Mouse (Mus musculus) hindbrain, embryonic 13.5 days (tissue): ENCODE measurements around the gene Mfap1a. TPM values are rescaled to one million over a fixed set of nuclear protein-coding genes. Genes with fewer than 3 reads are reported as not detected.
"Not testable (repeated sequence)": the region's sequence is repeated elsewhere in the genome, so short reads cannot be mapped to it uniquely, and the experiment has no call there.

Source experiments
- ATAC-seq: fragments of 200-750 bp; cut with Nextera tagmentation; 2 replicates; pipeline ENCODE4 v1.8.0; 2017; ENCODE audit warnings: moderate TSS enrichment; ENCODE audit not compliant: low FRiP score
- H3K27ac ChIP-seq: fragments of 300-500 bp; sonication (generic); 2 replicates; pipeline ENCODE4 v1.5.1; 2015; ENCODE audit warnings: inconsistent platforms, mild to moderate bottlenecking, moderate library complexity
- H3K27me3 ChIP-seq: fragments of 300-500 bp; sonication (generic); 2 replicates; pipeline ENCODE4 v1.6.1; 2015; ENCODE audit warnings: mild to moderate bottlenecking, inconsistent platforms
- H3K36me3 ChIP-seq: fragments of 300-500 bp; sonication (generic); 2 replicates; pipeline ENCODE4 v1.6.1; 2015; ENCODE audit warnings: mild to moderate bottlenecking, inconsistent platforms
- H3K4me1 ChIP-seq: fragments of 300-500 bp; sonication (generic); replicated peaks from 2 replicates; pipeline ENCODE4 v1.6.1; 2015; ENCODE audit warnings: inconsistent platforms
- H3K4me2 ChIP-seq: fragments of 300-500 bp; sonication (generic); 2 replicates; pipeline ENCODE4 v1.6.1; 2015; ENCODE audit warnings: inconsistent platforms, mild to moderate bottlenecking, moderate library complexity
- H3K4me3 ChIP-seq: fragments of 300-500 bp; sonication (generic); 2 replicates; pipeline ENCODE4 v1.5.1; 2015; ENCODE audit warnings: mild to moderate bottlenecking, inconsistent platforms
- H3K9ac ChIP-seq: fragments of 300-500 bp; sonication (generic); 2 replicates; pipeline ENCODE4 v1.6.1; 2015; ENCODE audit warnings: mild to moderate bottlenecking, inconsistent platforms
- H3K9me3 ChIP-seq: fragments of 300-500 bp; sonication (generic); 2 replicates; pipeline ENCODE4 v1.6.1; 2016; ENCODE audit warnings: inconsistent platforms
- WGBS: fragments of 180-500 bp; shearing (Covaris S2); methylation state at CpG from one replicate; pipeline ENCODE4 v1.1.7; 2015; 5-methylcytosine and 5-hydroxymethylcytosine counted together
- polyA plus RNA-seq: library from polyadenylated mRNA; unstranded; fragments of >200 nt; fragmentation: Nextera tagmentation; extraction: Ambion mirVana; gene quantifications from 2 replicates; pipeline ENCODE4 v1.2.1, GENCODE M21; 2015

The Mfap1a gene
- polyA plus RNA-seq = 34.8 and 36.4 TPM in 2 replicates

DNA sequence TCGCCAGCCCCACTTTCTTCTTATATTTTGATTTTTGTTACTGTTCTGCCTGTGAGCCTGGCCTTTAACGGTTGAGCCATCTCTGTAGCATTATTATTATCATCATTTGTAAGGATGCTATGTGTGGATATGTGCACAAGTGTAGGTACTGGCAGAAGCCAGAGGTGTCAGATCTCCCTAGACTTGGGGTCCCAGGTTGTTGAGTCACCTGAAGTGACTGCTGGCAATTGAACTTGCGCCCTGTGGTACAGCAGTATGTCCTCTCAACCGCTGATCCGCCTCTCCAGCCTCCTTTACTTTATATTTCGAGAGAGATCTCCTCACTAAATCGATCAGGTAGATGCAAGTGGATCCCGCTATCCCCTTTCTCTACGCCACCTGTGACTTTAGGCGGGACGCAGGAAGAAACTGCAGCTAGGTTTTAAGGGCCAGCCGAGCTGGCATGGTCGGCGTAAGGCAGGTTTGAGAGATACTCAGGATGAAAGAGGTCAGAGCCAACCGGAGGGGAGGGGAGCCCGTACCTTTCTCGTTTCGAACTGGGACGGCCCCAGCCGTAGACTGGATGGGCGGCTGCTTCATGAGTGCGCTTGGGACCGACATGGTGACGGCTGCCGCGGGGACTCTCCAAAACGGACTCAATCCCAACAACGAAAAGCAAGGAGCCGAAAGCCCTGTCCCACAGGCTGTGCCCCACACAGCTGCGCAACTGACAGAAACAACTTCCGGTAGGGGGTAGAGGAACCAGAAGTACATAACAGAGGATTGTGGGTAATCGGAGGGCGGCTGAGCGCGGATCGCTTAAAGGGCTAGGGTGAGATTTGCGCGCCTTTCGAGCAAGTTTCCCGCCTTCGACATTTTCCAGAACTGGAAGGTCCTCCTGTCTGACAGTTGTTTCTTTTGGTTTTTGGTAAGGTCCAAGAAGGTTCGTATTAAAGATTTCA is at the start of gene Mfap1a, which contains the start of gene Wdr76:
Gene Mfap1a (minus strand): TSS at position 724 of the 941 bp plus-strand sequence.
Gene Wdr76 (plus strand): TSS at position 782 of the 941 bp plus-strand sequence.
- Histone ChIP-seq H3K9ac (peak within 1 kb of the TSS; percentile 74), H3K36me3 (peaks cover 15% of the 10 kb centered on the region), H3K4me2 (peak within 1 kb of the TSS; percentile 84), H3K4me3 (peak within 1 kb of the TSS; percentile 62), H3K4me1 (peaks cover 29% of the 10 kb centered on the region), H3K27ac (peak within 1 kb of the TSS; percentile 77)
- 5% methylated on average over 42 of the region's 42 CpGs for WGBS
- H3K27me3 ChIP-seq, H3K9me3 ChIP-seq: not testable (repeated sequence)
- ATAC-seq = peak; percentile 93

DNA sequence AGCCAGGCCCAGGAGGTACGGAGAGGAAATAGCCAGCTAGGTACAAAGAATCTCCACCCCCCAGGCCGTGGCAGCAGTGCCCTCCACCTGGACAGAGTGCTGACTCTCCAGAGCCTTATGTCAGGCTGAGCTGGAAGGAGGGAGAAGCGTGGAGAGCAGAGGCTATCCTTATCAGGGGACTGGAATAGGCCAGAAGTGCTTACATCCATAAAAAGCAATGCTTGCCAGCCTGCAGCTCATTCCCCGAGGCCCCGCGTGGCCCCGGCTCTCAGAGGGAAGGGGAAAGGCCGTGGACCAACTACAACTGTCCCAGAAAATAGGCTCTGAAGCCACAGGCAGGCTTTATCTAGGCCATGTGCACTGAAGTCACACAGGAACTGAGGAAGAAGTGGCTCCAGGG is 44.8 kb upstream of the Mfap1a start:
- ATAC-seq = no peak
- Histone ChIP-seq H3K27ac (no peak overlapping the region), H3K4me1 (no peaks in the 10 kb centered on the region), H3K9ac (no peak overlapping the region), H3K27me3 (no peaks in the 10 kb centered on the region), H3K36me3 (peaks cover 82% of the 10 kb centered on the region), H3K4me2 (no peak overlapping the region), H3K9me3 (no peaks in the 10 kb centered on the region), H3K4me3 (no peak overlapping the region)
- WGBS = 90% methylated on average over 8 of the region's 8 CpGs

DNA sequence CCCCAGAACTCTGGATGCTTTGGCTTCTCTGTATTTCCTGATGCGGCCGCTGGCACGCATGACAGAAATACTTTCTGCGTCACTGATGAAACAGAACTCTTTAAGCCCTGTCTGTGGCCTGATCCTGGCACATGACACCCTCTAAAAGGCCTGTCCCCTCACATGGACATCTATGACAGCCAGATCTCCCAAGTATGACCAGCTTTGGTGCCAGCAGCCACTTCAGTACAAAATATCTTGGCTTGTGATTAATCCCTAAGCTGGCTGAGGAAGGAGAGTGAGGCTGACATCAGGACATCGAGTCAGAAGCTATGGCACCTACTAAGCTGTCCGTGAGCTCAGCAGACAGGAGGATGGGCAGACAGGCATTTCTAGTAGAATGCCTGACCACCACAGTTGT is 43.2 kb upstream of the Mfap1a start:
- Histone ChIP-seq H3K9ac (no peak overlapping the region), H3K4me2 (no peak overlapping the region), H3K4me1 (no peaks in the 10 kb centered on the region), H3K36me3 (peaks cover 80% of the 10 kb centered on the region), H3K27me3 (no peaks in the 10 kb centered on the region), H3K4me3 (no peak overlapping the region), H3K9me3 (no peaks in the 10 kb centered on the region), H3K27ac (no peak overlapping the region)
- no peak for ATAC-seq
- 92% methylated on average over 6 of the region's 6 CpGs for WGBS

DNA sequence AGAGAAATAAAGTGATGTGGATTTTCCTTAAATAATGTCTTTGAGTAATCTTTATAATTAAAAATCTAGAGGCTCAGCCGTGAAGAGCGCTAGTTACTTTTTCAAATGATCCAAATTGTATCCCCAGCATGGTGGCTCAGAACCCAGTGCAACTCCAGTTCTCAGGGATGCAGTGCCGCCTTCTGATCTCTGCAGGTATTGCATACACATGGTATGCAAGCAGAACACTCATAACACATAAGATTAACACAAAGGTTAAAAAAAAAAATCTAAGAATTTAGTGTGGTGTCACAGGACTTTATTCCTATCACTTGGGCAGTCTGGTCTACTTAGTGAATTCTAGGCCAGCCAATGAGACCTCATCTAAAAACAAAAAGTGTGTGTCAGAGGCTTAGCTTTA is 38.4 kb upstream of the Mfap1a start:
- no peak for ATAC-seq
- 97% methylated on average over 3 of the region's 3 CpGs for WGBS
- H3K9ac ChIP-seq = no peak overlapping the region
- no peak overlapping the region for H3K27ac ChIP-seq
- no peak overlapping the region for H3K4me2 ChIP-seq
- no peaks in the 10 kb centered on the region for H3K27me3 ChIP-seq
- peaks cover 69% of the 10 kb centered on the region for H3K36me3 ChIP-seq
- no peaks in the 10 kb centered on the region for H3K9me3 ChIP-seq
- H3K4me3 ChIP-seq = no peak overlapping the region
- no peaks in the 10 kb centered on the region for H3K4me1 ChIP-seq

DNA sequence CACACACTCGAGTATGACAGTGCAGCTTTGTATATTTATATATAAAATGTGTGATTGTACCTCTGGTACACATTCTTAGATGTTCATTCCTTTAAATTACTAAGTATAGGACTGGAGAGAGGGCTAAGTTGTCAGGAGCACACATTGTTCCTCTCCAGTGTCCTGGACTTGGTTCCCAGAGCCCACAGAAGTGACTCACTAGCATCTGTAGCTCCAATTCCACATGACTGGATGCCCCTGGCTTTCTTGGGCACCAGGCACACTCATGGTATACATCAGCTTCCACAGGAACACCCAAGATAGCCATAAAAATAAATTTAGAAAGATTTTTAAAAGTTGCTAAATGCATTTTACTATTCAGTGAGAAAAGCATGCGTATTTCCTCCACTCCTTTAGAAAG is 18.6 kb upstream of the Mfap1a start:
- no peaks in the 10 kb centered on the region for H3K27me3 ChIP-seq

DNA sequence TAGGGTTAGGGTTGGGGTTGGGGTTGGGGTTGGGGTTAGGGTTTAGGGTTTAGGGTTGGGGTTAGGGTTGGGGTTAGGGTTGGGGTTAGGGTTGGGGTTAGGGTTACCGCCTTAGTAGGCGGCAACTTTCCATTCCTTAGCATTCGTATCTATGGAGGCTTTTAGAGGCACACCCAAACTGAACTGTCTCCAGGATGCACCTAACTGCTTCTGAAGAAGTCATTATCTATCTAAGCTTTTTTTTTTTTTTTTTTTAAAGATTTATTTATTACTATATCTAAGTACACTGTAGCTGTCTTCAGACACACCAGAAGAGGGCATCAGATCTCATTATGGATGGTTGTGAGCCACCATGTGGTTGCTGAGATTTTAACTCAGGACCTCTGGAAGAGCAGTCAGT is 16.4 kb upstream of the Mfap1a start:
- ATAC-seq, H3K27me3 ChIP-seq, H3K9ac ChIP-seq, H3K4me1 ChIP-seq, H3K4me3 ChIP-seq, H3K4me2 ChIP-seq, H3K9me3 ChIP-seq, H3K27ac ChIP-seq: not testable (repeated sequence)
- WGBS = 95% methylated on average over 3 of the region's 3 CpGs
- peaks cover 15% of the 10 kb centered on the region for H3K36me3 ChIP-seq

More for the DNA sequence above, 18.6 kb upstream of the Mfap1a start:
- Histone ChIP-seq H3K9ac (no peak overlapping the region), H3K9me3 (no peaks in the 10 kb centered on the region), H3K27ac (no peak overlapping the region), H3K4me3 (no peak overlapping the region), H3K4me2 (no peak overlapping the region), H3K4me1 (no peaks in the 10 kb centered on the region), H3K36me3 (peaks cover 6% of the 10 kb centered on the region; the same call in 1 of the 2 replicates)
- ATAC-seq = no peak
- WGBS = 92% methylated on average over 2 of the region's 2 CpGs

DNA sequence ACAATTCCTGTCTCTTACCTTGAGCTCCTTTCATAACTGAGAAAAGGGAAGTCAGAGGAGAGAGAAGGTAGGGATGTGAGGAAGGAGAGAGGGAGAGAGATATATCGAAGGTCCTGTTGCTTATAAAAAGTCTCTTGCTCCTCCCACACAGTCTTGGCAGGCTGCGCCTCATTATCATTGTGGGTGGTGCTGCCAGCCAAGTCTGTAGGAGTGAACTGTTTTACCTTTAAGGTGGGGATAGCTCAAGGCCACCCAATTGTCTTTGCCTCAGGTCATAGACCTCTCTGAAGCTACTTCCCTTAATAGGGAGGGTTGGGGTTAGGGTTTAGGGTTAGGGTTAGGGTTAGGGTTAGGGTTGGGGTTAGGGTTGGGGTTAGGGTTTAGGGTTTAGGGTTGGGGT is 15.5 kb upstream of the Mfap1a start:
- H3K36me3 ChIP-seq = peaks cover 16% of the 10 kb centered on the region
- no peaks in the 10 kb centered on the region for H3K4me1 ChIP-seq
- H3K4me3 ChIP-seq = no peak overlapping the region
- no peak overlapping the region for H3K9ac ChIP-seq
- H3K27ac ChIP-seq = no peak overlapping the region
- no peaks in the 10 kb centered on the region for H3K9me3 ChIP-seq
- H3K4me2 ChIP-seq = no peak overlapping the region
- ATAC-seq = no peak
- 94% methylated on average over 2 of the region's 2 CpGs for WGBS
- H3K27me3 ChIP-seq = no peaks in the 10 kb centered on the region

DNA sequence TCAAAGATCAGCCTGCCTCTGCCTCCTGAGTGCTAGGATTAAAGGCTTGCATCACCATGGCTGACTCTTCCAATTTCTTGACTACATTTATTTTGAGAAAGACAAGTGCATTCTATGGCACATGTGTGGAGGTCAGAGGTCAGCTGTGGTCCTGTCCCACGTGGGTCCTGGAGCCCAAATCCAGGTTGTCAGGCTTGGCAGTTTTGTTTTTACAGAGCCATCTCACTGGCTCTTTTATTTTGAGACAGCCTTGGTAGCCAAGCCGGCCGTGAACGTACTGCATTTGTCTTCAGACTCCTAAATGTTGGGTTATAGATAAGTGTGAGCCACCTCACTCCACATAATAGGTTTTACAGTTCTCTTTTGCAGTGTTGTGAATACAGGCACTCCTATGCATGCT is 12.2 kb upstream of the Mfap1a start:
- not testable (repeated sequence) for H3K9me3 ChIP-seq, H3K4me3 ChIP-seq, H3K4me1 ChIP-seq, H3K4me2 ChIP-seq, H3K27ac ChIP-seq, H3K27me3 ChIP-seq, H3K9ac ChIP-seq, ATAC-seq
- peaks cover 10% of the 10 kb centered on the region for H3K36me3 ChIP-seq
- 92% methylated on average over 4 of the region's 4 CpGs for whole genome bisulfite sequencing

DNA sequence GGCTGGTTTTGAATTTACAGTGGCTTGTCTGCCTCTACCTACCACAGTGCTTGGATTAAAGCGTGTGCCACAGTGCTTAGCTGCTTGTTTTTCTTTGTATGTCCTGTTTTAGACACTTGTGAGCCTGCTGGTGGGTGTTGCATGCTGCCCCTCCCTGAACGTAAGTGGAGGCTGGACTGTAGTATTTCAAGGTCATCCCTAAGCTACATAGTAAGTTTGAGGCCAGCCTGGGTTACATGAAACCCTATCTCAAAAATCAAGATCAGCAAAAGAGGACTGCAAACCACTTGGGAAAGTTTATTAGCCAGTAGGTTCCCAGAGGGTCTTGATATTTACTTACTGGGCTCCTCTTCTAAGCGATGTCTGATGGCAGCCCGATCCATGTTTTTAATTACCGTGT is 11.6 kb upstream of the Mfap1a start:
- 97% methylated on average over 5 of the region's 5 CpGs for WGBS

DNA sequence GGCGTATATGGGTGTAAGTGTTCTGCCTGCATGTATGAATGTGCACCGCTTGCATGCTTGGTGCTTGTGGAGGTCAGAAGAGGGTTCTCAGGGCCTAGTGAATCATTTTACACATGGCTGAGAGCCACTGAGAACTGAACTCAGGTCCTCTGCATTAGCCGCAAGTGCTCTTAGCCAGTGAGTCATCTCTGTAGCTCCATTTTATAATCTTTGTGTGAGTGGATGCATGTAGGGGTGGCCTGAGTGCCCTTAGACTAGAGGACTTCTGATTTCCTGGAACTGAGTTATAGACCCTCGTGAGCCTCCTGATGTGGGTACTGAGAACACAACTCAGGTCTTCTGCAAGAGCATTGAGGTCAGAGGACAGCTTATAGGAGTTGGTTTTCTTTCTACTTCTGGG is 7.7 kb upstream of the Mfap1a start:
- Histone ChIP-seq H3K9me3 (no peaks in the 10 kb centered on the region), H3K27ac (no peak overlapping the region), H3K27me3 (no peaks in the 10 kb centered on the region), H3K9ac (no peak overlapping the region), H3K4me1 (0 out of 2 replicates have a peak, but pooled peaks cover 5% of the 10 kb centered on the region), H3K36me3 (peaks cover 11% of the 10 kb centered on the region), H3K4me2 (no peak overlapping the region), H3K4me3 (no peak overlapping the region)
- no peak for ATAC-seq
- WGBS = 95% methylated on average over 4 of the region's 4 CpGs

More for the DNA sequence above, 11.6 kb upstream of the Mfap1a start:
- Histone ChIP-seq H3K4me3 (no peak overlapping the region), H3K36me3 (peaks cover 10% of the 10 kb centered on the region), H3K9ac (no peak overlapping the region), H3K4me1 (no peaks in the 10 kb centered on the region), H3K4me2 (no peak overlapping the region), H3K27me3 (no peaks in the 10 kb centered on the region), H3K9me3 (no peaks in the 10 kb centered on the region), H3K27ac (no peak overlapping the region)
- ATAC-seq = no peak

DNA sequence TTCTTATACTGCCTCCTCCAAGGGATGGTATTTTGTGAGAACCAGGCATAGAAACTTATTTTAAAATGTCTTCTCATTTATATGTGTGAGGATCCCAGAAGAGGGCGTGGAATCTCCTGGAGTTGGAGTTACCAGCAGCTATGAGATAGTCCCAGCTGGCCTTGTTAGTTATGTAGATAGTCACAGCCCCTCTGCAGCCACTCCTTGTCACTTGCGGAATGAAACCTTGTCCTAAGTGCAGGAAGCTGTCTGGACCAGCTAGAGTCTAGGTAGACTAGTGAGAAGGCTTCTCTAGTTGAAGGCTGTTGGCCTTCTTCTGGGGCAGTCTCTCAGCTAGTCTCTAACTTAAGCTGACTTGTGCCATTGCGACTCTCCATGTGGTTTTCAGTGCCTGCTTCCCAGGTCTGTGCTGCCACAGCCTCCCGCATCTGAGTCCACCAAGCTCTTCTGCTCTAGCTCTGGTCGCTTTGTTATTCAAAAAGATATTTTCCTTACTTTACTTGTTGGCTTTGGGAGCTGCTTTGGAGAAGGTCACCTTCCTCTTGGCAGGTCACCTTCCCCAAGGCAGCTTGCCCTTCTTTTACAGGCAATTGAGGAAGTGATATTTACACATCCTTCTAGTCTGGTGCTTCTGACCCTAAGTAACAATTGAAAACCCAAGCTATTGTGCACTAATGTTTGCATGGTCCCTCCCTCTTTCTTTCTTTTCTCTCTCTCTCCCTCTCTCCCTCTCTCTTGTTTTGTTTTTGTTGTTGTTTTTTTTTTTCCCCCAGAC is 6.7 kb upstream of the Mfap1a start:
- H3K9me3 ChIP-seq, H3K27ac ChIP-seq, H3K4me1 ChIP-seq, H3K4me2 ChIP-seq, H3K27me3 ChIP-seq, ATAC-seq, H3K9ac ChIP-seq, H3K4me3 ChIP-seq: not testable (repeated sequence)
- peaks cover 11% of the 10 kb centered on the region for H3K36me3 ChIP-seq
- WGBS = 95% methylated on average over 5 of the region's 5 CpGs

DNA sequence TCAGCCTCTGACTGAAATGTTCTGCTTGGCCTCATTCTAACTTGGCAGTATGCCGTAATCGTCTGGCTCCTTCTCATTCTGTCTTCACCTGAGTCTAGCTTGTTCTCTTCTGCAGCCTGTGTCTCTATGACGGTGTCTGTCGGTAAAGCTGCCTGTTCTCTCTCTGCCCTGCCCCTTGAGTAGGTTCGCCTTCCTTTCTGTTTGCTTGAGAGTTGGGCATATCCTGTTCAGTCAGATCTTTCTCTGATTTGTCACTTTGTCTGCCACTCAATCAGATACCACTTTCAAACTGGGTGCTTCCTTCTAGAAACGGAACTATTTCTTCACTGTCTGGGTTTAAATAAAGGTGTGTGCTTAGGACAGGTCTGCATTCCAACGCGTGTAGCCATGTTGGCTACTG is 4.9 kb upstream of the Mfap1a start:
- Histone ChIP-seq H3K36me3 (peaks cover 6% of the 10 kb centered on the region), H3K9me3 (no peaks in the 10 kb centered on the region), H3K9ac (no peak overlapping the region), H3K4me3 (no peak overlapping the region), H3K27ac (no peak overlapping the region), H3K4me1 (peaks cover 18% of the 10 kb centered on the region), H3K4me2 (no peak overlapping the region), H3K27me3 (no peaks in the 10 kb centered on the region)
- WGBS = 94% methylated on average over 8 of the region's 8 CpGs
- ATAC-seq = no peak
